Mouse (Mus musculus): Measurements from ENCODE around the gene Syne1.
A peak's percentile ranks its signal among the peaks of the same experiment; 100 is the strongest.

DNA sequence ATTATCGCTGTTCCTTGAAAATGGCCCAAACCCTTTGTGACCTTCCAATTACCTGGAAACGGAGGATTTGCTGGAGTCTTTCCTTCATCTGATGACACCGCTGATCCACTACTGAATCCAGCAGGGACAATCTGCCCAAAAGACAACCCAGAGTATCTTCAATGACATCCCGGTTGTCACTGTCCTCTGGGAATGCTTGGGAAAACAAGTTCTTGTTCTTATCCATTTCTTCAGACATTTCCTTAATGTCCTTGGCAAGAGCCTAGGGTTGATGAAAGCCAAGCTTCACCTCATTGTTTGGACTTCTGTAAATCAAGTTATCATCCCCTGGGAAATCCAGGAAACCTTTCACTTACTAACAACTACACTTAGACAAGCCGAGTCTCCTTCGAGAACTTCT lies 398.2 kb downstream of the Syne1 start:
- TF ChIP-seq CTCF (IDR thresholded peaks at IDR 0.05) = no peak
- TF ChIP-seq POLR2A (IDR thresholded peaks at IDR 0.05; ENCODE audit: insufficient read depth, low read depth, low read length) = peak; percentile 26; the same call in 1 of the 2 replicates
